Mouse (Mus musculus) E14TG2a.4 (cell line): ENCODE data around the gene Nck1.

Source experiments
- H3K27me3 ChIP-seq: 2 replicates; pipeline ENCODE4 v1.6.1; 2014; ENCODE audit warnings: low read length, control low read depth; ENCODE audit not compliant: insufficient read depth
- H3K36me3 ChIP-seq: 2 replicates; pipeline ENCODE4 v1.6.1; 2014; ENCODE audit warnings: low read length, control low read depth; ENCODE audit not compliant: insufficient read depth
- H3K4me1 ChIP-seq: replicated peaks from 2 replicates; pipeline ENCODE4 v1.6.1; 2014; ENCODE audit warnings: low read depth, low read length, control low read depth
- H3K4me3 ChIP-seq: replicated peaks from 2 replicates; pipeline ENCODE4 v1.5.1; 2014; ENCODE audit warnings: mild to moderate bottlenecking, low read length
- H3K9me3 ChIP-seq: 2 replicates; pipeline ENCODE4 v1.6.1; 2014; ENCODE audit warnings: low read length, control low read depth
- CTCF ChIP-seq: conservative IDR thresholded peaks from 2 replicates; pipeline ENCODE4 v1.5.1; 2014; ENCODE audit warnings: low read length
- NANOG ChIP-seq: IDR thresholded peaks from 2 replicates; pipeline ENCODE4 v1.6.1; 2014; ENCODE audit warnings: borderline replicate concordance, low read length, mixed read lengths
- POU5F1 ChIP-seq: IDR thresholded peaks from 2 replicates; pipeline ENCODE4 v1.6.1; 2014; ENCODE audit warnings: low read length, borderline replicate concordance

Gene Nck1

DNA sequence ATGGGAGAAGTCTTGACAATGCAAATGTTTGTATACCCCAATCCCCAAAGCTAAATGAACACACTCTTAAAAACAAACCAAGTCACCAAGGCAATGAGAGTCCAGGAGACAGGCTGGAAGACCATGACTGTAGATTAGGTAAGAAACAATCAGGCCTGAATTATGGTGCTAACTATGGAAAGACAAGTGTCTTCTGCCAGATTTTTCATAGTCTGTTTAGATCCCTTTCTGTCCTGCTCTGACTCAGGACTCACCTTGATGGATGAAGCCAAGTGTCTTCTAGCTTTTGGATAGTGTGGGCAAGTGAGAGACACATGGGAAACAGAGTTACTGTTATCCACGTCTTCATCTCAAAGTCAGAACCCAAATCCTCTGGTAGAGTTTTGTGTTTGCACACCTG is 25.6 kb upstream of the Nck1 start:
- H3K4me1 ChIP-seq = peaks cover 11% of the 10 kb centered on the region
- peaks cover 71% of the 10 kb centered on the region for H3K27me3 ChIP-seq
- no peaks in the 10 kb centered on the region for H3K36me3 ChIP-seq
- H3K9me3 ChIP-seq = no peaks in the 10 kb centered on the region
- no peak for TF ChIP-seq CTCF
- TF ChIP-seq POU5F1 = no peak
- TF ChIP-seq NANOG = no peak
- H3K4me3 ChIP-seq = no peak overlapping the region

DNA sequence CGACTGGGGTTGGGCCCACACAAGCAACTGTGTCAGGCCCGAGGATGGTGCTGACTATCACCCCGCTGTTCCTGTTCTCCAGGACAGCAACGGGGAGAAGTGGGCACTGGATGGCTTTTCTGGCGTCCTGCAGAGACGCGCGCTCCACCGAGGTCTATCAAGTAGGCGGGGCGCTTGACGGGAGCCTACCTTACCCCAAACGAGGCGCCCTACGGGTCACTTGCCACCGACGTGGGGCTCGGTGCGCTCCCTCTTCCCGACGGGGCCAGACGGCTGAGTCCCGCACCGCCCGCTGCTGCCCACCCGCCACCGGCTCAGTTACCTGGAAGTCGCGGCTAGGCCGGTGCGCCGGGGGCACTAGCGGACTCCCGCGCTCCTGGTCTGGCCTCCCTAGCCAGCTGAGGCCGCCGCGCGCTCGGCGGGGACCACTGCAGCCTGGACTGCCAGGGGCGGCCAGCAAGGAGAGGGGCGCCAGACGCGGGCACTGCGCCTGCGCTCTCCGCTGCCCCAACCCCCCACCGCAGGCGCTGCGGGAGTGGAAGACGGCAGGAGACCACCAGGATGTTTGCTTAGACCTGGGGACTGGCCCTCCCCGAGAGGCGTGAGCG is 24.8 kb upstream of the Nck1 start, which contains the start of gene Slc35g2:
Gene Slc35g2 (minus strand): TSS at position 465 of the 608 bp plus-strand sequence.
- TF ChIP-seq CTCF (no peak), POU5F1 (no peak), NANOG (no peak)
- Histone ChIP-seq H3K4me1 (peaks cover 11% of the 10 kb centered on the region), H3K9me3 (no peaks in the 10 kb centered on the region), H3K27me3 (peaks cover 70% of the 10 kb centered on the region), H3K4me3 (peak within 1 kb of the TSS; percentile 83), H3K36me3 (no peaks in the 10 kb centered on the region)

DNA sequence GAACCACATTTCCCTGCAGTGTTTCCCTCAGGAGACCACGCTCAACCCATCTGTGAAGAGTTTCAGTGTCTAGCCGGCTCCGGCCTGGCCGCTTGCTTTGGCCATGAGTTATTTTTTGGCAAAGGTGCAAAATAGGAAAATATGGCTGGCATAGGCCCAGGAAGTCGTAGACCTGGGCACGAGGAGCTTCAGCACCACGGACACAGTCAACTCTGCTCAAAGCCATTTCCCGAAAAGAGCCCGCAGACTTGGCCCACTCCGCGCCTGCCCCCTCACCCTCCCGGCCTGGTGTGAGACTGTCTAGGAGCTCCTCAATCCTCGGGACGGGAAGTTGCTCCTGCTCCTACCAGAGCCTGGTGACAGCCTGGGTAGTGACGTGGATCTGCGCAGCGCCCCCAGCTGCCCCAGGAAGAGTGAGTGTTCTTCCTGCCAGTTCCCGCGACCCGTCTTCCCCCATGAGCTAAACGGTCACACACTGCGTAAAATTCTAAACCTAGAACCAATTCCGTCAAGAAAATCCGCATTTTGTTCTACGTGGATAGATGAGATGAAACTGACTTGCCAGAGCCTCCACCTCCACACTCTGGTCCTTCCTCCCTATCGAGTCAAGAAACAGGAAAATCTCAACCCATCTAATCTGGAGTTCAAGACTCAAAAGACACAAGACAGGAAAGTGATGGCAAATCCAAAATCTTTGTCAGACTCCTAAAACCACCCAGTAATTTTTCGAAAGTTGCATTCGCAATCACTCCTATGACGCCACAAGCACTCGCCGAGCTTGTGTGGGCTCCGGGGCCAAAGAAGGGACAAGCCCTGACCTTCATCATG is 24.1 kb upstream of the Nck1 start:
- no peaks in the 10 kb centered on the region for H3K36me3 ChIP-seq
- H3K27me3 ChIP-seq = peaks cover 64% of the 10 kb centered on the region
- peak overlapping the region; percentile 83 for H3K4me3 ChIP-seq
- H3K9me3 ChIP-seq = no peaks in the 10 kb centered on the region
- TF ChIP-seq NANOG (no peak), POU5F1 (no peak), CTCF (no peak)
- H3K4me1 ChIP-seq = peaks cover 11% of the 10 kb centered on the region

DNA sequence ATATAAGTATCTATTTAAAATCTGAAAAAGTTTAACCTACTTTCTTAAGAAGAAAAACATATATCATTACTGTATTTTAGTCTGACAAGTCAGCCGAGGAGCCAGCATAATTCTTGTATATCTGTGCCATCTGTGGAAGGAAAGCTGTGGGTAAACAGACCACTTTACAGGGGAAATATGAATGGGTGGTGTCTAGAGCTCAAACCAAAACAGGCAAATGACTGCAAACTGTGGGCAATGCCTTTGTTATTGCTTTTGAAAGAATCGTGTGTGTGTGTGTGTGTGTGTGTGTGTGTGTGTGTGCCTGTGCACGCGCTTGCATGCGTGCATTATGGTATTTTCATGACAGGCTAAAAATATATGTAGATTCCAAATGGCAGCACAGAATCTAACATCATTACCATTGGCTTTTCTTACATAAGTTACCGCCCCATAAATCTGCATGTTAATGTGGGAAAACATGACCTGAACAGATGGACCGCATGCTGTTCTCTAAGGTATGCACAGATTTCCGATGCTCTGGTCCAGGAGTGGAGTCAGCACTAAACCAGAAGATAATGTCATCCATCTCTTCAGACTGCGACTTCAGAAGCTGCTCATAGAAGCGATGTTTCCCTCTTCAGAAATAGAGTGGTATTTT is 14.4 kb upstream of the Nck1 start:
- Histone ChIP-seq H3K4me3 (no peak overlapping the region), H3K9me3 (no peaks in the 10 kb centered on the region), H3K36me3 (no peaks in the 10 kb centered on the region), H3K4me1 (no peaks in the 10 kb centered on the region), H3K27me3 (peaks cover 11% of the 10 kb centered on the region; the same call in 1 of the 2 replicates)
- TF ChIP-seq NANOG (no peak), POU5F1 (no peak), CTCF (no peak)

- Histone ChIP-seq H3K27me3 (peaks cover 18% of the 10 kb centered on the region; the same call in 1 of the 2 replicates), H3K36me3 (no peaks in the 10 kb centered on the region), H3K4me1 (no peaks in the 10 kb centered on the region), H3K9me3 (no peaks in the 10 kb centered on the region), H3K4me3 (no peak overlapping the region)
- TF ChIP-seq POU5F1 (no peak), CTCF (no peak), NANOG (no peak)
These were observed 13.1 kb upstream of the Nck1 start for GRCm38 (mm10) chr9:100558991-100559390.

- Histone ChIP-seq H3K4me3 (no peak overlapping the region), H3K36me3 (no peaks in the 10 kb centered on the region), H3K9me3 (no peaks in the 10 kb centered on the region), H3K4me1 (no peaks in the 10 kb centered on the region), H3K27me3 (peaks cover 18% of the 10 kb centered on the region; the same call in 1 of the 2 replicates)
- TF ChIP-seq POU5F1 (no peak), NANOG (no peak), CTCF (no peak)
These were observed 12.2 kb upstream of the Nck1 start for GRCm38 (mm10) chr9:100558023-100558573.

DNA sequence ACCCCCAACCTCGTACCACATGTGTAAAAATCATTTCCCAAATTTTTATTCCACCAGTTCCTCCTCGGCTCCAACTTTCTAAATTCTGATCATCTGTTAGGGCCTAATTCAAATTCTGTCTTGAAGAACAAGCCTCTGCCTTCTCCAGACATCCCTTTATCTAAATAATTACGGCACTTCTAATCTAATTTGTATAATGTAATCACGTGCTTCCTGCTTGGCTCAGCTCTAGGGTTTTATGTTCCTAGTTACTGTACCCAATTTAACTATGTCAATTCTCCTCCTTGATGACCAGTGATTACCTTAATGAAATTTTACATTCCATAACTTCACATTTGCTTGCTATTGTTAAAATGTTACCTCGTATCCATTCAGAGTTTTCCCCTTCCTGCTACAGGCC is 9.8 kb upstream of the Nck1 start:
- no peaks in the 10 kb centered on the region for H3K9me3 ChIP-seq
- H3K36me3 ChIP-seq = no peaks in the 10 kb centered on the region
- H3K4me1 ChIP-seq = no peaks in the 10 kb centered on the region
- peaks cover 17% of the 10 kb centered on the region; the same call in 1 of the 2 replicates for H3K27me3 ChIP-seq
- TF ChIP-seq CTCF (no peak), NANOG (no peak), POU5F1 (no peak)
- no peak overlapping the region for H3K4me3 ChIP-seq

GRCm38 (mm10) chr9:100548313-100548712 is 2.4 kb upstream of the Nck1 start:
- TF ChIP-seq POU5F1 (no peak), CTCF (peak; percentile 97)
- peaks cover 4% of the 10 kb centered on the region for H3K9me3 ChIP-seq
- no peak overlapping the region for H3K4me3 ChIP-seq
- H3K36me3 ChIP-seq = no peaks in the 10 kb centered on the region
- H3K27me3 ChIP-seq = peaks cover 13% of the 10 kb centered on the region; the same call in 1 of the 2 replicates
- peaks cover 18% of the 10 kb centered on the region for H3K4me1 ChIP-seq
